Mouse (Mus musculus): Measurements from ENCODE around the gene Spop.

- TF ChIP-seq POLR2A (IDR thresholded peaks at IDR 0.05; ENCODE audit: low read depth, low read length) (no peak), CTCF (IDR thresholded peaks at IDR 0.05; ENCODE audit: extremely low read depth, insufficient read depth, insufficient read length, insufficient replicate concordance) (no peak)
Observed at GRCm38 (mm10) chr11:95411453-95412013, 2.3 kb upstream of the Spop start.

All from spleen, adult 2 months (tissue).